Mouse (Mus musculus) lung, postnatal 0 days (tissue): ENCODE measurements at regions not wholly inside any gene's neighbourhood (a gene's known extent, or its start where the extent isn't known, plus 50 kb on each side); places are given as distances from the start of the nearest gene placed in this dataset.

Source experiments
- CTCF ChIP-seq: IDR thresholded peaks from 2 replicates; pipeline ENCODE4 v1.5.1; 2016; ENCODE audit warnings: antibody characterized with exemption, mild to moderate bottlenecking
- EP300 ChIP-seq: IDR thresholded peaks from 2 replicates; pipeline ENCODE4 v1.6.1; 2016; ENCODE audit warnings: antibody characterized with exemption, mild to moderate bottlenecking, control low read depth

DNA sequence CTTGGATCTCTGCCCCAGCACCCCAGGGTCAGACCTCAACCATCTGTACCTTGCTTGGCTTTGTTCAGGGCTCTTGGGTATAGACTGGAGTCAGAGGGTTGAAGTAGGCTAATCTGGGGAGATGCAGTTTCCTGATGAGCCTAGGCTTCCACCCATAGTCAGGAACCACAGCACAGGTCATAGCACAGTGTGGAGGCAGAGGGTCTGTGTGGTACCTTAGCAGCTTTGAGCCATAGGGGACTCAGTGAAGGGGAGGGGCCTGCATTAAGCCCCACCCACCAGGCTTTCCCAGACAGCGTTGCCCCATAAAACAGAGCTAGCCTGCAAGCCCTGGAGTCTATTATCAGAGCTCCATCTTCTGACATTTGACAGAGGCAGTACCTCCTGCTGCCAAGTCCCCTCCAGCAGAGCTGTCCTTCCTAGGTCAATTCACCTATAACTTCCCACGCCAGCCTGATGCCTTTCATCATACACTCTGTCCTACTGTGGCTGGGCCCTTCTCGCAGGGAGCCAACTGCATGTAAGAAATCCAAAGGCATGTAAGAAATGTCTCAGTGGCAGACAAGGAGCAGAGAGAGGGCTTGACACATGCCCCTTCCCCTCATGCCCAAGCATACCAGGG, 54.5 kb upstream of the A530016L24Rik start:
- TF ChIP-seq CTCF (no peak), EP300 (no peak)
